Mouse (Mus musculus): ENCODE data around the gene Arf5.

Gene Arf5

DNA sequence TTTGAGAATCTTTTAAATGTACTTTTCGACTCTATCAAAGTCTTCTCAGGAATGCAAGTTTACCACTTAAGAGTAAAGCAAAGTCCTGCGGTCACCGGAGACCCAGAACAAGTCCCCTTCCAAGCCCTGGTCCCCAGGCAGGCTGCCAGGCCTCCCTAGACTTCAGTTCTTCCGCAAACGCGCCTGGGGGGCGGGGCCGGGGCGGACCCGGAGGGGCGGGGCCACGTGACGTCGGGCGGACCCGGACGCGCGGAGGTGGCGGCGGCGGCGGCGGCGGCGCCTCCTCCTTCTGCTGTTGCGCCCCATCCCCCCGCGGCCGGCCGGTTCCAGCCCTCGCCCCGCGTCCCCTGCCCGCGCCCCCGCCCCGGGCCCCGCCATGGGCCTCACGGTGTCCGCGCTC is at the start of gene Arf5:
TSS of gene Arf5 (plus strand) at position 248 of the 400 bp plus-strand sequence.
- peak; percentile 67 for DNase-seq (ENCODE audit: low read depth, low spot score)

- DNase-seq (ENCODE audit: low read depth, low spot score), result no peak
Measured at GRCm38 (mm10) chr6:28381983-28382382, 41.4 kb upstream of the Arf5 start.

GRCm38 (mm10) chr6:28385169-28385568 is 38.2 kb upstream of the Arf5 start:
- DNase-seq (ENCODE audit: low read depth, low spot score), result no peak

GRCm38 (mm10) chr6:28389038-28389437 is 34.3 kb upstream of the Arf5 start:
- DNase-seq (ENCODE audit: low read depth, low spot score), result no peak

DNA sequence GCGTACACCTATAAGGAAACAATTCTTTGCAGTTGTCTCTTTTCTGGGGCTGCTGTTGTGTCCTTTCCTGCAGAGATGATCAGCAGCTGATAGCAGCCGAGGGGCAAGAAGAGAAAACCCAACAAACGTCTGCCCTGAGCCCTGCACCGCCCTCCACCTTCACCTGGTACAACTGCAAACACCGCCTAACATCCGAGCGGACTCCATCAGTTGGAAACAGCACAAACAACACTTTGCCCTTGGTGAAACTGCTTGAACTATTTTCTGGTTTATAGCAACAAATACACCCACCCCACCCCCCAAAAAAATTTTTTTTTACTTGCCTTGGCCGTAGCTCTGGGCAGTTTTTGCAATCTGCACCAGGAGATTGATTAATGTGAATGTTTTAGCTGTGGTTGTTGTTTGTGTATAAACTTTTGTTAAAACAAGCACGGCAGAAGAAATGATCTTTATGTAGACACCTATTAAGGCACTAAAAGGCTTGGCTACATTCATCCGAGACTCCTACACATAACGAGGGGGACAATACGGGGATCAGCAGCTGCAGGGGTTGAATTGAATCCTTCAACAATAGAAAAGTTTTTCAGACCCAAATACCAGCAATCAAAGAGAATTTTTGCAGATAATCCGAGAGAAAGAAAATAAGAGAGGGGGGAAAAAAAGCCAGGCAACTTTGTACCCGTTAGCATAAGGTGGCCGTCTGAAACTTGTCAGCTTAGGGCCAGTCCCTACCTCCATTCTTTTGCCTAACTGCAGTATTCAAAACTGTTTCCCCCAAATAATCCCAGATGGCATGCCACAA is 27.1 kb upstream of the Arf5 start:
- DNase-seq (ENCODE audit: low read depth, low spot score), result peak; percentile 10

- no peak for DNase-seq (ENCODE audit: low read depth, low spot score)
Measured at GRCm38 (mm10) chr6:28396853-28397457, 26.4 kb upstream of the Arf5 start.

GRCm38 (mm10) chr6:28397681-28398203 is 25.6 kb upstream of the Arf5 start, which contains the start of gene Zfp800:
TSS of gene Zfp800 (minus strand) at chr6:28398005.
- DNase-seq (ENCODE audit: low read depth, low spot score), result peak; percentile 44

- no peak for DNase-seq (ENCODE audit: low read depth, low spot score)
Measured at GRCm38 (mm10) chr6:28398726-28399125, 24.6 kb upstream of the Arf5 start.

GRCm38 (mm10) chr6:28399791-28400190 is 23.6 kb upstream of the Arf5 start:
- no peak for DNase-seq (ENCODE audit: low read depth, low spot score)

- DNase-seq (ENCODE audit: low read depth, low spot score), result no peak
Measured at GRCm38 (mm10) chr6:28410053-28410452, 13.3 kb upstream of the Arf5 start.

- DNase-seq (ENCODE audit: low read depth, low spot score), result no peak
Measured at GRCm38 (mm10) chr6:28411236-28411635, 12.1 kb upstream of the Arf5 start.

DNA sequence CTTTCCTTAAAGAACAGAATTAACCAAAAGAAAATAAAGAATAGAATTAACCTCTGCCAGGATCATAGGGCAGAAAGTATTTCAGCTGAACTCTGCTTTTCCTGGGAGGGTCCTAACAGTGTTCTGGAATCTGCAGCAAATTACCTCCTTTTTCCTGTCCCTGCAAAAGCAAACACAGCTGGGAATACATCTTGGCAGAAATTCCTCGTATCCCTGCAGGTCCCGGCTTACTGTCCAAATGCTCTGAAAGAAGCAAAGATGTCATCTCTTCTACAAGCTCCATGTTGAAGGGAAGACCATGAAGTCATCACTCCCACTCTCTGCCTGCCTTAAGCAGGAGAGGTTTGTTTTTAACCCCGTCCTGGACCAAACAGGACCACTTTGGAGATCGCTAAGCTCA is 6.4 kb upstream of the Arf5 start:
- DNase-seq (ENCODE audit: low read depth, low spot score), result no peak

- DNase-seq (ENCODE audit: low read depth, low spot score), result no peak
Measured at GRCm38 (mm10) chr6:28418449-28418848, 4.9 kb upstream of the Arf5 start.

GRCm38 (mm10) chr6:28419673-28420072 is 3.7 kb upstream of the Arf5 start:
- no peak for DNase-seq (ENCODE audit: low read depth, low spot score)

GRCm38 (mm10) chr6:28420361-28420760 is 3.0 kb upstream of the Arf5 start:
- DNase-seq (ENCODE audit: low read depth, low spot score), result no peak

DNA sequence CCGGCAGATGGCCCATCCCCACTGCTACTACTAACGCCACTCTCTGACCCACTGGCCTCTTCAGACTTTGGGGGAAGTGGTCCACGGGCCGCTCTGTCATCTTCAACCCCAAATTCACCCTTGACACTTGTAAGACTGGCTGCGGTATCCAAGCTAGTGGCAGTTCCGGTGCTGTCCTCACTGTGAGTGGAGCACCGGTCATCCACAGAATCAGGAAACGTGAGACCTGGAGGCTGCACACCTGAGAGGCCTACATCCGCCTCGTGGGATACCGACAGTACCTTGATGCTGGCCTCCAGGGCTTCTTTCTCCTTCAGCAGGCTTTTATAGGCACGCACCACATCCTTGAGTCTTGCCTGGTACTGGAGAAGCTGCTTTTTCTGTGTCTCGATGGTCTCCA is 2.5 kb upstream of the Arf5 start:
- DNase-seq (ENCODE audit: low read depth, low spot score), result no peak

DNA sequence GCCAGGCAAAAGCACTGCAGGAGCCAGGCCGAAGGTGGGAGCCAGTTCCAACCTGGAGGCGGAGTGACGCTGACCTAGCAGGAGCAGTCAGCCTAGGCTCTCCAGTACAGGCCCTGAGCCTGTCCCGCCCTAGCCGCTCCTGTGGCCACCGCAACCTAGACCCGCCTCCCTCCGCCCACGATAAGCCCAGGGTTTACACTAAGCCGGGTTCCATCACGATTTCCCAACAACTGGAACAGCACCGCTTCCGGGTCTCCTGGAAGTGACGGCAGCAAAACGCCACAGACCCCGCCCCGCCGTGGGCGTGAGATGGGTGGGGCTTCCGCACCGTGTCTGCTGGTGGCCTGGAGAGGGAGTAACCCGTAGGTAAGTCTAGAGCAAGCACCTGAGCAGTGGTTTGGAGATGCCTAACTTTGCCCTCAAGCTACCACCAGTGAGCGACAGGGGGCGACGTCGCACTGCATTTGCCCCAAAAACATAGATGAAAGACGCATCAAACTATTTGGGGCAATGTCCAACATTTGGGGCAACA is 1.8 kb upstream of the Arf5 start:
- DNase-seq (ENCODE audit: low read depth, low spot score), result peak; percentile 90

GRCm38 (mm10) chr6:28422651-28423290 is 589 bp upstream of the Arf5 start:
- no peak for DNase-seq (ENCODE audit: low read depth, low spot score)

DNA sequence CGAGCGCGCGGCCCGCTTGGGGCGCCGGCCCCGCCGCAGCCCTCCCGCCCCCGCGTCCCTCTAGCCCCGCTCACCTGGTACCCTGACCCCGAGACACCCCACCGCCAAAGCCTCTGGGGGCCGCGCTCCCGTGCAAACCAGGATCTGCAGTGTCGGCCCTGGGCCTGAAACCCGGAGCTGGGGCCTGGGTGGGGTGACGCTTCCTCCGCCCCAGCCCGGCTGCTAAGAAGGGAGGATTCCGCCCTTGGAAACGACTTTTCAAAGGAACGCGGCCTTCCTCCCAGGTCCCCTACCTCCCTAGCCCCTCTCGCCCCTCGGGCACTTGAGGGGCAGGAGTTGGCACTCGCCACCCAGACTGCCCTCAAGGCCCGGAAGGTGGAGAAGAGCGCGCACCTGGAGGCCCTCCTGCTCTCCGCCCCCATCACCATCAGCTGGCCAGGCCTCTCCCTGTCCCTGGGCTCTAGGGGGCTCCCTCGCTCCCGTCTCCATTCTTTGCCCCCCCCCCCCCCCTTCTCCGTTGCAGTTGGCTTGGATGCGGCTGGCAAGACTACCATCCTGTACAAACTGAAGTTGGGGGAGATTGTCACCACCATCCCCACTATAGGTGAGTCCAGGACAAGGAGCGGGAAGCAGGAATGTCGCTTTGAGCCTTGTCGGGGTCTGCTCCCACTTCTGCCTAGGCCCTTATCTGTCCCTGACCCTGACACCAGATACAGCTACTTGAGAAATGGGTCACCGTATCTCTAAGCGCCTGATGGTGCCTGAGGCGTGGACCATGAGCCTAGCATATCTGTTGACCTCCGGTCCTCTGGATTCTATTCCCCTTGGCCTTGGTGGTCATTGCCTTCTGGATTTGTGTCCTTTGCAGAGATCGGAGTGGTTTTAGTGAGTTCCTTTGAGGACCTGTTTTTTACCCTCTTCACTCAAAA is 671 bp downstream of the Arf5 start:
- DNase-seq (ENCODE audit: low read depth, low spot score), result peak; percentile 9

DNA sequence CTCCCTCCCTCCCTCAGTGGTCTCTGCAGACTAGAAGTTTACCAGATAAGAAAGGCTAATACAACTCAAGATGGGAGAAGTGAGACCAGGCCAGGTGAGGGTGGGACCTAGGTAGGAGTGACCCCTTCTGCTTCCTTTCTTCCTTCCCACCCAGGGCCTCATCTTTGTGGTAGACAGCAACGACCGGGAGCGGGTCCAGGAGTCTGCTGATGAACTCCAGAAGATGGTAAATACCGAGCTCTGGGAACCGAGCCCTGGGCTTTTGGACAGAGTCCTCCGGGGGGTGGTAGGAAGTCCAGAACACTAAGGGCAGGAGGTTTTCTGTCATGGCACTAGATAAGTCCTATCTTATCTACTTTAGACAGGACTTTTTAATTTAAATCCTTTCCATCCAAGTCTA is 1.7 kb downstream of the Arf5 start:
- no peak for DNase-seq (ENCODE audit: low read depth, low spot score)
